Mouse (Mus musculus): ENCODE data around the gene Rundc3b. TPM values are rescaled to one million over a fixed set of nuclear protein-coding genes. Genes with fewer than 3 reads are reported as not detected.

Rundc3b gene
- total RNA-seq, 4 experiments from 2014 or later, result 0.26 to 0.66 (median 0.42) TPM

DNA sequence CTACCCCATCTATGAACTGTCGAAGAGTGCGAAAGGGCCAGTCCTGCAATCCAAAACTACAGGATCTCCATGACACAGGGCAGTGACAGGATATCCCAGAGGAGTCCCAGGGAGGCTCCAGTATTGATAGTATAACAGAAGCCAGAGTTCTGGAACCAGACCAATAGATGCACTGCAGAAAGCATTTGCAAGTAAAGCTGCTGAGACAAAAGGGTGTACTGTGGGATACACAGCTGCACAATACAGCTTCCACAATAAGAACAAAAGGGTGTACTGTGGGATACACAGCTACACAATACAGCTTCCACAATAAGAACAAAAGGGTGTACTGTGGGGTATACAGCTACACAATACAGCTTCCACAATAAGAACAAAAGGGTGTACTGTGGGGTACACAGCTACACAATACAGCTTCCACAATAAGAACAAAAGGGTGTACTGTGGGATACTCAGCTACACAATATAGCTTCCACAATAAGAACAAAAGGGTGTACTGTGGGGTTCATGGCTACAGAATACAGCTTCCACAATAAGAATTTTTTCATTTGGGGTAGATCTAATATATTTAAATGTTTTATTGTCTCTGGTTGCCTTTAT is 134.0 kb downstream of the Rundc3b start:
- DNase-seq (ENCODE audit: low spot score), result no peak

DNA sequence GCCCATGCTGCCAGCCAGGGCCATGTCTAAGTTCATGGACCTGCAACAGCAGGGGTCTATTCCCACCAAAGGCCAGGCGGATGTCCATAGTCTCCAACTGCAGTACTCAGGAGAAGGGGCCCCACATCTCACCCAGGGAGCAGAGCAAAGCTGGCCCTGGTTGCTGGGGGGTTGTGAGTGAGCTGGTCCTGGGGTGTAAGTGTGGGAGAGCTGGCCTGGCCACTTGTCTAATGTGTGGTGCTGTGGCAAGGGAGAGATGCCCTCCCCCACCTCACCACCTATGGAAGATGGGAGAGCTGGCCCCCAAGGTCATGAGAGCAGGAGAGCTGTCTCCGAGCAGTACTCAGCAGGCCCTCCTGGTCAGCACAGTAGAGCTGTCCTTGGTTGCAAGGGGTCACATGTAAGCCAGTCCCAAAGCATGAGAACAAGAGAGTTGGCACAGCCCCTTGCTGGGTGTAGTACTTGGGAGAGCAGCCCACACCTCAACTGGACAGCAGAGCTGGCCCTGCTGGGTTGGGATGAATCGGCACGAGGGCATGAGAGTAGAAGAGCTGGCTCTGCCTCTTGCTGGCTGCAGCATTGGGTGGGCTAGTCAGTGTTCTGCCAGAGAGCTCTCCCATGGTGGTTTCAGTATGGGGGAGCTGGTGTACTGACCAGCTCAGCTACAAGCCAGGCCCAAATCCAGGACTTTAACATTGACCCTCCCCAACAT is 134.6 kb downstream of the Rundc3b start:
- no peak for DNase-seq (ENCODE audit: low spot score)

DNA sequence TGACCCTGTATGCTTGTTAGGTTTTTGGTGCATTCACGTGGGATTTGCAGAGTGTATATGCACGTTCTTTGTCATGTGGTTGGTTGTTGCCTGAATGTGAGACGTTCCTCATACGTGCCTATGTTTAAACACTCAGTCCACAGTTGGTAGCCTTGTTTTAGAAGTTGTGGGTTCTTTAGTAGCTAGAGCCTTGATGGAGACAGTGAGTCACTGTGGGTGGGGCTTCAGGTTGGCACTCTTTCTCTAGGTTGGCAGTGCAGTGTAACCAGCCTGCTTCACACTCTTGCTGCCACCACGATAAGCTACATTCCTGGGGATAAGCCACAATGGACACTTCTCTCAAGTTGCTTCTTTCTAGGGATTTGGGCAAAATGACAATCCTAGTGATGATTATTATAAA is 166.2 kb downstream of the Rundc3b start:
- no peak for DNase-seq (ENCODE audit: low spot score)

DNA sequence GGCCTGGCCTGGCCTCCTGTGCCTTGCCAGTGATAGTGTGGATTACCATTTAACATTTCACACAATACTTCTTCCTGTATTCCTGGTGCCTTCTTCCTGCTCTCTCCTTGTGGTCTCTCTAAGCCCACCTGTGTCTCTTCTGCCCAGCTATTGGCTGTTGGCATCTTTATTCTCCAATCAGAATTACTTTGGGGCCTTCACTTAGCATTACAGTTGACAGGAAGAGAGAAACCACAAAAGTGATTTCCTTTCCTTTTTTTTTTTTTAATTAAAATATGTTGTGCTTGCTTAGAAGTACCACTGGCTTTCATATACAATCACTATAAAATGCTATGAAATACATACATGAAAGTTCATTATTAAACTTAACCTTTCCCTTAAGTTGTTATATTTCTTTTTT is 167.2 kb downstream of the Rundc3b start:
- DNase-seq (ENCODE audit: low spot score), result no peak

Other genes with a start within 250 kb of the Rundc3b start
- 1 to 10 TPM in 2 of 4 experiments, under 1 TPM in 2; 0.63 to 1.3 (median 0.90) TPM for gene Dbf4, start 200.2 kb downstream of the Rundc3b start, total RNA-seq (2022)
- gene Slc25a40, start 200.1 kb downstream of the Rundc3b start, total RNA-seq (2022), result 10 to 100 TPM in 1 of 4 experiments, 1 to 10 TPM in 3; 6.3 to 11.7 (median 8.7) TPM
- 10 to 100 TPM in 2 of 4 experiments, 1 to 10 TPM in 2; 8.1 to 12.9 (median 9.4) TPM for gene Abcb1a, start 37.1 kb upstream of the Rundc3b start, total RNA-seq (2022)
- gene Abcb1b, start 175.2 kb upstream of the Rundc3b start, total RNA-seq (2022), result 10 to 100 TPM in 1 of 4 experiments, 1 to 10 TPM in 3; 4.4 to 11.1 (median 6.0) TPM

All from heart, adult 8-10 months (tissue).